9 mouse cellular contexts compared by ENCODE assay signal in the genomic region with DNA sequence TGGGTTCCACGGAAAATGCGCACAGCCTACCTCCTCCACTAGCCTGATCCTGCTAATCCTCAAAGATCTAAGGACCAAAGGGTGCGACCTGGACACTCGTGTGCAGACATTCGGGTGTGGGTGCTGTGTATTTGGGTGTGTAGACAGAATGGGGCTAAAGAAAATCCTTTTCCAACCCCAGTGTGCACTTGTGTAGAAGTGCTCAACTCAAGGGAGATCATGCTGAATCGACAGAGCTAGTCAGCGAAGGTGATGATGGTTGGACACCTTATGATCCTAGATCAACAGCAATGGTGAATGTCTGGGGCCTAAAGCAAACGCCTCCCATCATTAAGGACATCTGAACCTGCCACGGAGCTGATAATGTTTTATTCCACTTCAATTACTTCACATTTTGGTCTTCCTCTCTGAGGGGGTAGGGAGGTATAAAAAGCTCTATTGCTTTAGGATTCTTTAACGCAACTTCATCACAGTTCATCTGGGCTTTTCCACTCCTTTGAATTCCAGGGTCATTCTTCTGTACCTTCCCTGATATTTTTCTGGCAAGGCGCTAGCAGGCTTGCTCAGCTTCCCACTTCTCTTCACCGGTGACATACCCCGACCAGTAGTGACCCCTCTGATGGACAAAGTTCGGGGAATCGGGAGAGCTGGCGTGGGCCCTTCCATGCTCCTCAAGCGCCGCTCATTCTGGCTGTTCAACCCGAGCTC. TPM values are rescaled to one million over a fixed set of nuclear protein-coding genes. Genes with fewer than 3 reads are reported as not detected.
DNase-seq lines count a peak whose midpoint lies in the region; ATAC-seq and TF ChIP-seq lines count a peak whose summit lies in the region.
"Had no signal": no experiment of that assay in that cellular context is flagged by ENCODE, and none has a peak within 500 bp of the region (broad histone marks: within the 10 kb centered on the region; RNA-seq: fewer than 3 reads in every experiment).

No protein-coding gene starts in this region.

- peak overlapping the region; percentile 74 for H3K4me3 ChIP-seq in heart, embryonic 11.5 days (ENCODE audit: low read depth, low read length)
- peak overlapping the region; percentile 89 for H3K4me3 ChIP-seq in E14TG2a.4 (replicated peaks; ENCODE audit: low read length)
- peak overlapping the region; percentile 72 for H3K4me3 ChIP-seq in forebrain, embryonic 16.5 days (replicated peaks; ENCODE audit: low read length)
- H3K4me3 ChIP-seq in liver, postnatal 0 days (ENCODE audit: low read depth, low read length): peak overlapping the region; percentile 85

- H3K4me2 ChIP-seq in heart, embryonic 11.5 days: peak overlapping the region; percentile 87
- peak overlapping the region; percentile 91 for H3K4me2 ChIP-seq in forebrain, embryonic 16.5 days (ENCODE audit: low read length)
- H3K4me2 ChIP-seq in liver, postnatal 0 days (ENCODE audit: low read depth, low read length): peak overlapping the region; percentile 99

- H3K4me1 ChIP-seq in heart, embryonic 11.5 days (ENCODE audit: control insufficient read depth, insufficient read depth, low read length): peaks cover 17% of the 10 kb centered on the region
- peaks cover 25% of the 10 kb centered on the region for H3K4me1 ChIP-seq in E14TG2a.4 (replicated peaks; ENCODE audit: low read depth, low read length)
- H3K4me1 ChIP-seq in forebrain, embryonic 16.5 days (replicated peaks; ENCODE audit: control insufficient read depth, insufficient read depth, low read length): peaks cover 23% of the 10 kb centered on the region
- peaks cover 14% of the 10 kb centered on the region for H3K4me1 ChIP-seq in liver, postnatal 0 days (ENCODE audit: insufficient read depth)

- TF ChIP-seq CTCF in E14TG2a.4 (conservative IDR thresholded peaks at IDR 0.05; ENCODE audit: low read length): no peak
- no peak for TF ChIP-seq CTCF in liver, postnatal 0 days (IDR thresholded peaks at IDR 0.05; ENCODE audit: low read depth)

- H3K36me3 ChIP-seq in heart, embryonic 11.5 days (ENCODE audit: control insufficient read depth, insufficient read depth, low read length): peaks cover 2% of the 10 kb centered on the region; the same call in 1 of the 2 replicates
- H3K36me3 ChIP-seq in E14TG2a.4 (ENCODE audit: insufficient read depth, low read length): no peaks in the 10 kb centered on the region
- no peaks in the 10 kb centered on the region for H3K36me3 ChIP-seq in forebrain, embryonic 16.5 days (ENCODE audit: control insufficient read depth, insufficient read depth)
- no peaks in the 10 kb centered on the region; the same call in 1 of the 2 replicates for H3K36me3 ChIP-seq in liver, postnatal 0 days (replicated peaks; ENCODE audit: insufficient read depth, low read length)
- H3K36me3 ChIP-seq: G1E had no signal

- H3K9ac ChIP-seq in heart, embryonic 11.5 days (ENCODE audit: low read depth, low read length): peak overlapping the region; percentile 96
- peak overlapping the region; percentile 80 for H3K9ac ChIP-seq in forebrain, embryonic 16.5 days (replicated peaks; ENCODE audit: low read depth, low read length)
- peak overlapping the region; percentile 96 for H3K9ac ChIP-seq in liver, postnatal 0 days (replicated peaks)

- no peak for DNase-seq in heart, adult 18-20 months
- DNase-seq in liver, postnatal 0 days: no peak
- no peak for DNase-seq in frontal cortex, postnatal 10 days (ENCODE audit: low spot score in 2 of 2)
- no peak for DNase-seq in kidney, adult 8-10 months

- peak overlapping the region; percentile 98 for H3K27ac ChIP-seq in heart, embryonic 11.5 days (ENCODE audit: low read depth, low read length)
- H3K27ac ChIP-seq in forebrain, embryonic 16.5 days (ENCODE audit: low read length): peak overlapping the region; percentile 88
- peak overlapping the region; percentile 98 for H3K27ac ChIP-seq in liver, postnatal 0 days (ENCODE audit: low read depth)

- no peak for ATAC-seq in heart, embryonic 11.5 days (replicated peaks; ENCODE audit: insufficient number of reproducible peaks, low FRiP score, low TSS enrichment)
- no peak for ATAC-seq in forebrain, embryonic 16.5 days
- ATAC-seq in liver, postnatal 0 days: no peak
- ATAC-seq in frontal cortex, adult (ENCODE audit: low TSS enrichment): no peak

- no peaks in the 10 kb centered on the region for H3K27me3 ChIP-seq in heart, embryonic 11.5 days (ENCODE audit: control insufficient read depth, insufficient read depth, low read length)
- peaks cover 31% of the 10 kb centered on the region for H3K27me3 ChIP-seq in E14TG2a.4 (ENCODE audit: insufficient read depth, low read length)
- H3K27me3 ChIP-seq in forebrain, embryonic 16.5 days (replicated peaks; ENCODE audit: control insufficient read depth, insufficient read depth, low read length): no peaks in the 10 kb centered on the region
- H3K27me3 ChIP-seq in liver, postnatal 0 days (ENCODE audit: insufficient read depth, low read length): peaks cover 2% of the 10 kb centered on the region; the same call in 1 of the 2 replicates

- WGBS in heart, embryonic 11.5 days (ENCODE audit: insufficient replicate concordance): 21% methylated on average over 19 of the region's 19 CpGs
- WGBS in forebrain, embryonic 16.5 days: 18% methylated on average over 19 of the region's 19 CpGs
- 32% methylated on average over 19 of the region's 19 CpGs for WGBS in liver, postnatal 0 days (ENCODE audit: insufficient replicate concordance)

- TF ChIP-seq EP300 in liver, postnatal 0 days (IDR thresholded peaks at IDR 0.05; ENCODE audit: low read depth): no peak

- H3K9me3 ChIP-seq in heart, embryonic 11.5 days (replicated peaks; ENCODE audit: control insufficient read depth, low read length): no peaks in the 10 kb centered on the region
- H3K9me3 ChIP-seq in E14TG2a.4 (ENCODE audit: low read length): peaks cover 7% of the 10 kb centered on the region
- H3K9me3 ChIP-seq in forebrain, embryonic 16.5 days (ENCODE audit: control insufficient read depth, low read length): no peaks in the 10 kb centered on the region
- H3K9me3 ChIP-seq in liver, postnatal 0 days (ENCODE audit: low read length): no peaks in the 10 kb centered on the region

RNA-seq across cellular contexts. Expression of a gene that starts 1.3 kb away (rescaled TPM):
- 1.8 and 2.5 TPM in 2 replicates for polyA plus RNA-seq in heart, embryonic 11.5 days (2014; fragmentation: Nextera tagmentation; extraction: Ambion mirVana)
- total RNA-seq in heart, adult 18-20 months (2021): 1 to 10 TPM in 1 of 2 experiments, under 1 TPM in 1; 0.55 to 1.6 TPM
- 0.35 and 0.73 TPM in 2 replicates for polyA plus RNA-seq in forebrain, embryonic 16.5 days (2015; fragmentation: Nextera tagmentation; extraction: Ambion mirVana)
- polyA plus RNA-seq in liver, postnatal 0 days (2015; fragmentation: Nextera tagmentation; extraction: Ambion mirVana): 2.0 and 2.4 TPM in 2 replicates
- total RNA-seq: G1E had no signal
- polyA plus RNA-seq: G1E had no signal

RNA-seq across cellular contexts. Expression of a gene that starts 19.7 kb away (rescaled TPM):
- 14.4 and 14.8 TPM in 2 replicates for polyA plus RNA-seq in heart, embryonic 11.5 days (2014; fragmentation: Nextera tagmentation; extraction: Ambion mirVana)
- total RNA-seq in heart, adult 18-20 months (2021): 1 to 10 TPM; 3.6 to 5.0 TPM
- polyA plus RNA-seq in forebrain, embryonic 16.5 days (2015; fragmentation: Nextera tagmentation; extraction: Ambion mirVana): 4.2 and 4.4 TPM in 2 replicates
- 2.6 and 2.7 TPM in 2 replicates for polyA plus RNA-seq in liver, postnatal 0 days (2015; fragmentation: Nextera tagmentation; extraction: Ambion mirVana)
- polyA plus RNA-seq: G1E had no signal
